Mouse (Mus musculus) E14TG2a.4 (cell line): Measurements from ENCODE around the gene Hes7.

Experiments
- H3K27me3 ChIP-seq: 2 replicates; pipeline ENCODE4 v1.6.1; 2014; ENCODE audit warnings: low read length, control low read depth; ENCODE audit not compliant: insufficient read depth
- H3K36me3 ChIP-seq: 2 replicates; pipeline ENCODE4 v1.6.1; 2014; ENCODE audit warnings: low read length, control low read depth; ENCODE audit not compliant: insufficient read depth
- H3K4me1 ChIP-seq: replicated peaks from 2 replicates; pipeline ENCODE4 v1.6.1; 2014; ENCODE audit warnings: low read depth, low read length, control low read depth
- H3K4me3 ChIP-seq: replicated peaks from 2 replicates; pipeline ENCODE4 v1.5.1; 2014; ENCODE audit warnings: mild to moderate bottlenecking, low read length
- H3K9me3 ChIP-seq: 2 replicates; pipeline ENCODE4 v1.6.1; 2014; ENCODE audit warnings: low read length, control low read depth
- CTCF ChIP-seq: conservative IDR thresholded peaks from 2 replicates; pipeline ENCODE4 v1.5.1; 2014; ENCODE audit warnings: low read length
- NANOG ChIP-seq: IDR thresholded peaks from 2 replicates; pipeline ENCODE4 v1.6.1; 2014; ENCODE audit warnings: borderline replicate concordance, low read length, mixed read lengths
- POU5F1 ChIP-seq: IDR thresholded peaks from 2 replicates; pipeline ENCODE4 v1.6.1; 2014; ENCODE audit warnings: low read length, borderline replicate concordance

Gene Hes7

DNA sequence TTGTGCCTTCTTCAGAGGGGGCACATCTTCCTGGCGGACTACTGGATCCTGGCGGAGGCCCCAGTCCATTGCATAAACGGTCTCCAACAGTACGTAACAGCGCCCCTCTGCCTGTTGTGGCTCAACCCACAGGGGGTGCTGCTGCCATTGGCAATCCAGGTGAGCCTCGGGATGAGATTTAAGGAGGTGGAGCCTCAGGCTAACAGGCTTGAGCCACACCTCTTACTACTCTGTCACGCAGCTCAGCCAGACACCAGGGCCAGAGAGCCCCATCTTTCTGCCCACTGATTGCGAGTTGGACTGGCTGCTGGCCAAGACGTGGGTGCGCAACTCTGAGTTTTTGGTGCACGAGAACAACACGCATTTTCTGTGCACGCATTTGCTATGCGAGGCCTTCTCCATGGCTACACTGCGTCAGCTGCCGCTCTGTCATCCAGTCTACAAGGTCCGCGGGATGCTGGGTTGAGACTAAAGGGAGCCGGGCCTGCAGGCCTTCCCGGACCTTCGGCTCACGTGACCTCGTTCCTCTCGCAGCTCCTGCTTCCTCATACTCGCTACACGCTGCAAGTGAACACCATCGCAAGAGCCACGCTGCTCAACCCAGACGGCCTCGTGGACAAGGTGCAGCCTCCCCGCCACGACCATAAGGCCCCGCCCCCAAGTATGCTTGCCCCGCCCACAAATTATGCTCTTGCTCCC lies 13.9 kb downstream of the Hes7 start:
- H3K4me1 ChIP-seq = peaks cover 54% of the 10 kb centered on the region
- H3K27me3 ChIP-seq = peaks cover 12% of the 10 kb centered on the region
- no peaks in the 10 kb centered on the region for H3K36me3 ChIP-seq
- TF ChIP-seq CTCF (peak; percentile 38; the same call in 1 of the 2 replicates), NANOG (no peak)
- H3K4me3 ChIP-seq = peak overlapping the region; percentile 77
- no peaks in the 10 kb centered on the region for H3K9me3 ChIP-seq

DNA sequence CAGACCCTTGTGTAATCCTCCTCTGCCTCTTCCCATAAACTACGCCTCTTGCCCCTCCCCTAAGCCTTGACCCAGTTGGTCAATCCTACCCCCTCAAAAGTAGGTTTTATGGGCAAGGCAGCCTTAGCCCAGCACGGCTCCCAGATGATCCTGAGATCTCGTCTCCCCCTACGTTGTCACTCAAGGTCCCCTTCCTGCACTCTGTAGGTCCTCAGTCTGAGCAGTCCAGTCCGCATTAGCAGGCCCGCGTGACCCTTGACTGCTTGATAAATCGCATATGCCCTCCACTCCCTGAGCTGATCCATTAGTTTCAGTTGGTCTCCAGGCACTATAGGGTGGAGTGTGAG lies 14.4 kb downstream of the Hes7 start:
- peaks cover 12% of the 10 kb centered on the region for H3K27me3 ChIP-seq
- peak overlapping the region; percentile 77 for H3K4me3 ChIP-seq
- peaks cover 54% of the 10 kb centered on the region for H3K4me1 ChIP-seq
- H3K36me3 ChIP-seq = no peaks in the 10 kb centered on the region
- TF ChIP-seq NANOG = no peak
- no peak for TF ChIP-seq CTCF
- TF ChIP-seq POU5F1 = no peak
- H3K9me3 ChIP-seq = no peaks in the 10 kb centered on the region

GRCm38 (mm10) chr11:69135361-69135760 lies 15.2 kb downstream of the Hes7 start:
- Histone ChIP-seq H3K9me3 (no peaks in the 10 kb centered on the region), H3K36me3 (no peaks in the 10 kb centered on the region), H3K27me3 (peaks cover 12% of the 10 kb centered on the region), H3K4me3 (peak overlapping the region; percentile 77; the same call in 1 of the 2 replicates), H3K4me1 (peaks cover 46% of the 10 kb centered on the region)
- TF ChIP-seq POU5F1 = no peak

DNA sequence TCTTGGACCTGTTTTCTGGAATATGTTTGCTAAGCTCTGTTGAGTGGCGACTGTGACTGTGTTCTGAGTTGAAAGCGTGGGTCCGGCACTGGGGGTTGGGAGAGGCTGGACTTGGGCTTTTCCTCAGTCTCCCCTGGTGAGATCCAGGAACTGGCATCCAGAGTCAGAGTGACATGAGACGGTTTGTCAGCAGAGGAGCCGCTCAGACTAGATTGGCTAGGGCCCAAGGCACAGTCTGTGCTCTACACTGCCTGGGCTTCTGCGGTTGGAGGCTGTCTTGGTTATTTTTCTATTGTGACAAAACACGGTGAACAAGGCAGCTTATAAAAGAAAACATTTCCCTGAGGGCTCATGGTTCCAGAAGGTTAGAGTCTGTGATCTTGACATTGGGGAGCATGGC lies 27.3 kb downstream of the Hes7 start:
- TF ChIP-seq NANOG (no peak), CTCF (no peak), POU5F1 (no peak)
- no peak overlapping the region for H3K4me3 ChIP-seq
- no peaks in the 10 kb centered on the region for H3K9me3 ChIP-seq
- peaks cover 23% of the 10 kb centered on the region for H3K27me3 ChIP-seq
- H3K36me3 ChIP-seq = no peaks in the 10 kb centered on the region
- peaks cover 13% of the 10 kb centered on the region for H3K4me1 ChIP-seq

GRCm38 (mm10) chr11:69148451-69148960 lies 28.3 kb downstream of the Hes7 start:
- no peak for TF ChIP-seq CTCF
- TF ChIP-seq NANOG = no peak
- TF ChIP-seq POU5F1 = no peak
- Histone ChIP-seq H3K27me3 (peaks cover 24% of the 10 kb centered on the region), H3K36me3 (no peaks in the 10 kb centered on the region), H3K4me3 (no peak overlapping the region), H3K9me3 (no peaks in the 10 kb centered on the region), H3K4me1 (peaks cover 11% of the 10 kb centered on the region)

DNA sequence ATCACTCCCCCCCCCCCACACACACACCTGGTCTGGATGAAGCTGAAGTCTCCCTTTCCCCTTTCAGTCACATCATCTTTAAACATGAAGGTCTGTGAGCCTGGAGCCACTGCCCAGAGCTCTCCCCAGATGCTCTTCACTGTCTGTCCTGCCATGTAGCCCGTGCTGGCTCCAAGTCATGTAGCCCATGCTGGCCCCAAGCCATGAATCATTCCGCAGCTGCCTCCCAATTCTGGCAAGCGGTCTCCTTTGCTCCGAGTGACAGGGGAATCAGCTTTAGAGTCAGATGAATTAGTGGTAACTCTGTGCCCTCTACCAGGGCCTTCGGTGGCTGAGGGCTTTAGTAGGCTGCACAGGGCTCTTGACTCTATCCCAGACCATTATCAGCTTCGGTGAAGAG lies 29.5 kb downstream of the Hes7 start:
- no peaks in the 10 kb centered on the region for H3K9me3 ChIP-seq
- no peaks in the 10 kb centered on the region for H3K36me3 ChIP-seq
- peaks cover 11% of the 10 kb centered on the region for H3K4me1 ChIP-seq
- TF ChIP-seq NANOG (no peak), CTCF (no peak), POU5F1 (no peak)
- no peak overlapping the region for H3K4me3 ChIP-seq
- peaks cover 34% of the 10 kb centered on the region for H3K27me3 ChIP-seq

DNA sequence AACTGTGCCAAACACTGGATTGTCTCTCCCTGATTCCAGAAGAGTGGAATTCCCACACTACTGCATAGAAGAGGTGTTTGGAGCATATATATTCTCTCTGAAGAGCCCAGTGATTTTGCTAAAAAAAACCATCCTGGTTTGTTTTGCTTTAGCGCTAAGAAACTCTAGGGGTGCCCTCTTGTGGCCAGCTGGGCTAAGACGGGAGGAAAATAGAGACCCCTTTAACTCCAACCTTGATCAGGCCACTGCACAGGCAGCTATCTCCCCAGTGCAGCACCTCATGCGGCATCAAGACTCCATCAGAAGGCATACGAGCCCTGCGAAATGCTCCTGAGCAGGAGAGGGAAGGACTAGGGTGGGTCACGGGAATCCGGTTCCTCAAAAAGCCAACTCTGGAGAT lies 30.2 kb downstream of the Hes7 start:
- TF ChIP-seq CTCF (peak; percentile 68), NANOG (no peak)
- Histone ChIP-seq H3K9me3 (no peaks in the 10 kb centered on the region), H3K4me1 (peaks cover 11% of the 10 kb centered on the region), H3K4me3 (peak overlapping the region; percentile 64), H3K36me3 (no peaks in the 10 kb centered on the region), H3K27me3 (peaks cover 40% of the 10 kb centered on the region)

GRCm38 (mm10) chr11:69151004-69151403 lies 30.8 kb downstream of the Hes7 start:
- TF ChIP-seq CTCF = no peak
- TF ChIP-seq NANOG = no peak
- TF ChIP-seq POU5F1 = no peak
- H3K4me1 ChIP-seq = peaks cover 11% of the 10 kb centered on the region

DNA sequence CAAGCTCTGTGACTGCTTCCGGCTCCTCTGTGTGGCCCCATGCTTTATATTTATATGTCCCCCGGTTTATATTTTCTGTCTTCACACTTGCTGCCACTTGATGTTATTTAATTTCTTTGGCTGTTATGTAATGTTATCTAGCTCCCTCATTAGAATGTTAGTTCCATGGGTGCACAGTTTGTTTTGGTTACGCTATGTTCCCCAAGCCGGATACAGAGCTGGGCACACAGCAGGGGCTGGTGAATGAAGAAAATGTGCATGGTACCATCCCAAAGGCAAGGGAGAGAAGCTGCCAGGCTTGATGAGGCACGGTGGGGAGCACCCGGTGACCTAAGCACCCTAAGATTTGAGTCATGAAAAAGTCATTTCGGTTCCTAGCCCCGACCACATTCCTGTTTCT lies 33.6 kb downstream of the Hes7 start:
- Histone ChIP-seq H3K4me3 (no peak overlapping the region), H3K9me3 (no peaks in the 10 kb centered on the region), H3K36me3 (no peaks in the 10 kb centered on the region), H3K4me1 (peaks cover 23% of the 10 kb centered on the region), H3K27me3 (peaks cover 66% of the 10 kb centered on the region)
- TF ChIP-seq POU5F1 = no peak
- no peak for TF ChIP-seq NANOG
- no peak for TF ChIP-seq CTCF

More at GRCm38 (mm10) chr11:69151004-69151403, 30.8 kb downstream of the Hes7 start:
- Histone ChIP-seq H3K27me3 (peaks cover 43% of the 10 kb centered on the region), H3K9me3 (no peaks in the 10 kb centered on the region), H3K36me3 (no peaks in the 10 kb centered on the region), H3K4me3 (peak overlapping the region; percentile 64)
